Mouse (Mus musculus) olfactory bulb, adult 2 months (tissue): ENCODE results near the gene Pla2g3.

Experiments
- CTCF ChIP-seq: fragments of 200-500 bp; IDR thresholded peaks from 2 replicates; pipeline ENCODE4 v1.5.1; 2012; ENCODE audit warnings: low read depth, mild to moderate bottlenecking, low read length, moderate library complexity; ENCODE audit not compliant: insufficient read depth
- POLR2A ChIP-seq: fragments of 200-500 bp; IDR thresholded peaks from 2 replicates; pipeline ENCODE4 v1.6.1; 2012; ENCODE audit warnings: mild to moderate bottlenecking, low read depth, low read length, moderate library complexity; ENCODE audit not compliant: insufficient read depth

DNA sequence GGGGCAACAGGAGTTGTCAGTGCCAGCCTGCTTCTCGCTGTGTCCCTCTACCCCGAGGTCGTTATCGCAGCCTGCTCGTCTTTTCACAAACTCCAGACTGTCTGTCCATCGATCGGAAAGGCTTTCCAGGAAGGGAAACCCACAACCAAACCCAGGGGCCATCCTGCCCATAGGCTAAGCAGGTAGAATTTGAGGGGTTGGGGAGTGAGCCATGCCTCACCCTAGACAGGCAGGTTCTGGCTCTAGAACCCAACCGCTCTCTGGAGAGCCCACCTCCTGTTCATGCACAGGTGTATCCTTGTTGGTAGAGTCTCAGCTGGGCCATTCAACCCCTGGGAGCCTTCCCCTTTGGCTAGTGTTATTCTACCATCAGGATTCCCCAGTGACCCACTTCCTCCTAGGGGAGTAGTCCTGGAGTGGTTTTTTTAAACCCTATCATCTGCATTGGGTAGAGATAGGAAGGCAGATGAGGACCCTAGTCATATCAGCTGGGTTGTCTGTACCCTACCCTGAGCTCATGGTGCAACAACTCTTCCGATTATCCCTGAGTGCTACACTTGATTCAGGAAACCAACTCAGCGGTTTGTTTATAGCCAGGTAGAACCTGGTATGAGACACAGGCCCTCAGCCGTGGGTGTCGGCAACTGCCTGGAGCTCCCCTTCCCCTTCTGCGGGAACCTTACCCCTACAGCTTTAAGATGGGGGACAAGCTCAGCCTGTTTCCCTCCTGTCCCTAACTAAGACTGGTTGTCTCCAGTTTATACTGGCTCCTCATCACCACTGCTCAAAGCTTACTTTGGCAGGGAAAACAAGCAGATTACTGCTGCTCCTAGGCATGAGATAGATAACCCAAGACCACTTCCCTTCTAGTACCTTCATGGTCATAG is 30.0 kb downstream of the Pla2g3 start:
- TF ChIP-seq CTCF (no peak), POLR2A (no peak)
